Mouse (Mus musculus): Measurements from ENCODE around the gene Sufu. TPM values are rescaled to one million over a fixed set of nuclear protein-coding genes. Genes with fewer than 3 reads are reported as not detected.
A peak's percentile ranks its signal among the peaks of the same experiment; 100 is the strongest.

The Sufu gene
- polyA plus RNA-seq, 1 experiment = 18.6 TPM

GRCm38 (mm10) chr19:46369204-46369603 lies 27.5 kb upstream of the Sufu start:
- Histone ChIP-seq H3K4me1 (ENCODE audit: control insufficient read depth, insufficient read depth, insufficient read length) (no peaks in the 10 kb centered on the region), H3K27me3 (ENCODE audit: control insufficient read depth, insufficient read depth, low read length) (no peaks in the 10 kb centered on the region), H3K4me3 (ENCODE audit: extremely low read depth, insufficient read depth, insufficient read length) (no peak overlapping the region), H3K36me3 (ENCODE audit: control insufficient read depth, insufficient read depth, low read length) (no peaks in the 10 kb centered on the region), H3K27ac (ENCODE audit: insufficient read depth, low read length) (no peak overlapping the region)
- WGBS = 49% methylated on average over 4 of the region's 4 CpGs
- TF ChIP-seq CTCF (IDR thresholded peaks at IDR 0.05; ENCODE audit: extremely low read depth, insufficient read depth, insufficient read length, insufficient replicate concordance) (peak; percentile 51; the same call in 1 of the 2 replicates), POLR2A (IDR thresholded peaks at IDR 0.05; ENCODE audit: low read depth, low read length) (no peak)
- peak in 1 of 2 experiments; percentile 29 for DNase-seq (ENCODE audit: low read depth in 1 of 2, low spot score in 2 of 2)

- no peak for DNase-seq (ENCODE audit: low read depth in 1 of 2, low spot score in 2 of 2)
- 89% methylated on average over 21 of the region's 21 CpGs for WGBS
- no peak overlapping the region for H3K4me3 ChIP-seq (ENCODE audit: extremely low read depth, insufficient read depth, insufficient read length)
- H3K27me3 ChIP-seq (ENCODE audit: control insufficient read depth, insufficient read depth, low read length) = no peaks in the 10 kb centered on the region
- H3K27ac ChIP-seq (ENCODE audit: insufficient read depth, low read length) = no peak overlapping the region
- TF ChIP-seq CTCF (IDR thresholded peaks at IDR 0.05; ENCODE audit: extremely low read depth, insufficient read depth, insufficient read length, insufficient replicate concordance) (no peak), POLR2A (IDR thresholded peaks at IDR 0.05; ENCODE audit: low read depth, low read length) (no peak)
- no peaks in the 10 kb centered on the region for H3K4me1 ChIP-seq (ENCODE audit: control insufficient read depth, insufficient read depth, insufficient read length)
- H3K36me3 ChIP-seq (ENCODE audit: control insufficient read depth, insufficient read depth, low read length) = peaks cover 19% of the 10 kb centered on the region
Measured at GRCm38 (mm10) chr19:46374477-46375088, 22.1 kb upstream of the Sufu start.

- Histone ChIP-seq H3K27me3 (ENCODE audit: control insufficient read depth, insufficient read depth, low read length) (no peaks in the 10 kb centered on the region), H3K4me3 (ENCODE audit: extremely low read depth, insufficient read depth, insufficient read length) (no peak overlapping the region), H3K27ac (ENCODE audit: insufficient read depth, low read length) (no peak overlapping the region), H3K4me1 (ENCODE audit: control insufficient read depth, insufficient read depth, insufficient read length) (no peaks in the 10 kb centered on the region), H3K36me3 (ENCODE audit: control insufficient read depth, insufficient read depth, low read length) (peaks cover 25% of the 10 kb centered on the region)
- whole genome bisulfite sequencing = 78% methylated on average over 5 of the region's 5 CpGs
- TF ChIP-seq POLR2A (IDR thresholded peaks at IDR 0.05; ENCODE audit: low read depth, low read length) = no peak
- TF ChIP-seq CTCF (IDR thresholded peaks at IDR 0.05; ENCODE audit: extremely low read depth, insufficient read depth, insufficient read length, insufficient replicate concordance) = no peak
- no peak for DNase-seq (ENCODE audit: low read depth in 1 of 2, low spot score in 2 of 2)
Measured at GRCm38 (mm10) chr19:46375489-46375888, 21.2 kb upstream of the Sufu start.

GRCm38 (mm10) chr19:46375891-46376290 lies 20.8 kb upstream of the Sufu start:
- WGBS = 83% methylated on average over 4 of the region's 4 CpGs
- no peak for DNase-seq (ENCODE audit: low read depth in 1 of 2, low spot score in 2 of 2)
- no peaks in the 10 kb centered on the region for H3K27me3 ChIP-seq (ENCODE audit: control insufficient read depth, insufficient read depth, low read length)
- no peaks in the 10 kb centered on the region for H3K4me1 ChIP-seq (ENCODE audit: control insufficient read depth, insufficient read depth, insufficient read length)
- no peak overlapping the region for H3K27ac ChIP-seq (ENCODE audit: insufficient read depth, low read length)
- no peak overlapping the region for H3K4me3 ChIP-seq (ENCODE audit: extremely low read depth, insufficient read depth, insufficient read length)
- TF ChIP-seq POLR2A (IDR thresholded peaks at IDR 0.05; ENCODE audit: low read depth, low read length) (no peak), CTCF (IDR thresholded peaks at IDR 0.05; ENCODE audit: extremely low read depth, insufficient read depth, insufficient read length, insufficient replicate concordance) (no peak)
- peaks cover 27% of the 10 kb centered on the region for H3K36me3 ChIP-seq (ENCODE audit: control insufficient read depth, insufficient read depth, low read length)

- Histone ChIP-seq H3K27ac (ENCODE audit: insufficient read depth, low read length) (no peak overlapping the region), H3K27me3 (ENCODE audit: control insufficient read depth, insufficient read depth, low read length) (no peaks in the 10 kb centered on the region), H3K4me1 (ENCODE audit: control insufficient read depth, insufficient read depth, insufficient read length) (no peaks in the 10 kb centered on the region), H3K36me3 (ENCODE audit: control insufficient read depth, insufficient read depth, low read length) (peaks cover 67% of the 10 kb centered on the region), H3K4me3 (ENCODE audit: extremely low read depth, insufficient read depth, insufficient read length) (no peak overlapping the region)
- no peak for DNase-seq (ENCODE audit: low read depth in 1 of 2, low spot score in 2 of 2)
- WGBS = 95% methylated on average over 9 of the region's 9 CpGs
- TF ChIP-seq POLR2A (IDR thresholded peaks at IDR 0.05; ENCODE audit: low read depth, low read length) (no peak), CTCF (IDR thresholded peaks at IDR 0.05; ENCODE audit: extremely low read depth, insufficient read depth, insufficient read length, insufficient replicate concordance) (no peak)
Measured at GRCm38 (mm10) chr19:46382275-46382674, 14.4 kb upstream of the Sufu start.

- H3K4me1 ChIP-seq (ENCODE audit: control insufficient read depth, insufficient read depth, insufficient read length) = peaks cover 2% of the 10 kb centered on the region; the same call in 1 of the 2 replicates
- no peaks in the 10 kb centered on the region for H3K27me3 ChIP-seq (ENCODE audit: control insufficient read depth, insufficient read depth, low read length)
- H3K4me3 ChIP-seq (ENCODE audit: extremely low read depth, insufficient read depth, insufficient read length) = no peak overlapping the region
- WGBS = 90% methylated on average over 5 of the region's 5 CpGs
- TF ChIP-seq CTCF (IDR thresholded peaks at IDR 0.05; ENCODE audit: extremely low read depth, insufficient read depth, insufficient read length, insufficient replicate concordance) (no peak; the same call in 1 of the 2 replicates), POLR2A (IDR thresholded peaks at IDR 0.05; ENCODE audit: low read depth, low read length) (no peak)
- H3K36me3 ChIP-seq (ENCODE audit: control insufficient read depth, insufficient read depth, low read length) = peaks cover 5% of the 10 kb centered on the region
- no peak overlapping the region for H3K27ac ChIP-seq (ENCODE audit: insufficient read depth, low read length)
- no peak for DNase-seq (ENCODE audit: low read depth in 1 of 2, low spot score in 2 of 2)
Measured at GRCm38 (mm10) chr19:46389872-46390271, 6.8 kb upstream of the Sufu start.

- H3K36me3 ChIP-seq (ENCODE audit: control insufficient read depth, insufficient read depth, low read length) = peaks cover 2% of the 10 kb centered on the region; the same call in 1 of the 2 replicates
- peaks cover 2% of the 10 kb centered on the region; the same call in 1 of the 2 replicates for H3K4me1 ChIP-seq (ENCODE audit: control insufficient read depth, insufficient read depth, insufficient read length)
- H3K27me3 ChIP-seq (ENCODE audit: control insufficient read depth, insufficient read depth, low read length) = no peaks in the 10 kb centered on the region
- 37% methylated on average over 4 of the region's 4 CpGs for WGBS
- no peak overlapping the region for H3K27ac ChIP-seq (ENCODE audit: insufficient read depth, low read length)
- no peak overlapping the region for H3K4me3 ChIP-seq (ENCODE audit: extremely low read depth, insufficient read depth, insufficient read length)
- peak in 1 of 2 experiments; percentile 37 for DNase-seq (ENCODE audit: low read depth in 1 of 2, low spot score in 2 of 2)
- TF ChIP-seq POLR2A (IDR thresholded peaks at IDR 0.05; ENCODE audit: low read depth, low read length) (no peak), CTCF (IDR thresholded peaks at IDR 0.05; ENCODE audit: extremely low read depth, insufficient read depth, insufficient read length, insufficient replicate concordance) (peak; percentile 13; the same call in 1 of the 2 replicates)
Measured at GRCm38 (mm10) chr19:46392018-46392417, 4.7 kb upstream of the Sufu start.
